In genomic region chr8:80948405-80949183, GRCm38 (mm10) we compare ENCODE assay signal across 10 mouse cellular contexts.
A peak's percentile ranks its signal among the peaks of the same experiment; 100 is the strongest.
DNase-seq lines count a peak whose midpoint lies in the region; ATAC-seq and TF ChIP-seq lines count a peak whose summit lies in the region.
"Had no signal": no experiment of that assay in that cellular context is flagged by ENCODE, and none has a peak within 500 bp of the region (broad histone marks: within the 10 kb centered on the region; RNA-seq: fewer than 3 reads in every experiment).

No protein-coding gene starts in this region.

- H3K27me3 ChIP-seq in thymus, adult 2 months (ENCODE audit: control insufficient read depth, insufficient read depth, low read length): no peaks in the 10 kb centered on the region
- H3K27me3 ChIP-seq in midbrain, embryonic 10.5 days (ENCODE audit: low read depth, poor library complexity, severe bottlenecking): no peaks in the 10 kb centered on the region
- H3K27me3 ChIP-seq: forebrain, embryonic 15.5 days; neural tube, embryonic 12.5 days had no signal

- peaks cover 2% of the 10 kb centered on the region; the same call in 1 of the 2 replicates for H3K4me1 ChIP-seq in thymus, adult 2 months (replicated peaks; ENCODE audit: control insufficient read depth, insufficient read depth, low read length)
- H3K4me1 ChIP-seq in midbrain, embryonic 10.5 days: peaks cover 11% of the 10 kb centered on the region; the same call in 1 of the 2 replicates

- H3K36me3 ChIP-seq in thymus, adult 2 months (ENCODE audit: control insufficient read depth, insufficient read depth, low read length): no peaks in the 10 kb centered on the region
- no peaks in the 10 kb centered on the region for H3K36me3 ChIP-seq in midbrain, embryonic 10.5 days
- H3K36me3 ChIP-seq: forebrain, embryonic 15.5 days; neural tube, embryonic 12.5 days had no signal

- TF ChIP-seq CTCF in thymus, adult 2 months (IDR thresholded peaks at IDR 0.05; ENCODE audit: borderline replicate concordance, control insufficient read depth, extremely low read depth, insufficient read depth, low read length, poor library complexity): no peak

- no peak overlapping the region for H3K4me3 ChIP-seq in thymus, adult 2 months (ENCODE audit: control insufficient read depth, insufficient read depth, low read length)
- H3K4me3 ChIP-seq in midbrain, embryonic 10.5 days: no peak overlapping the region
- H3K4me3 ChIP-seq: forebrain, embryonic 15.5 days; neural tube, embryonic 12.5 days had no signal

- peak; percentile 8 for DNase-seq in thymus, adult 2 months
- DNase-seq in thymus, postnatal 10 days (ENCODE audit: low spot score in 2 of 2): no peak
- peak; percentile 26 for DNase-seq in lung, postnatal 25 days (ENCODE audit: low spot score)
- peak; percentile 29 for DNase-seq in yolk sac, embryonic 10.5 days (ENCODE audit: low spot score)
- DNase-seq in right cerebral cortex, adult 18-20 months: no peak
- no peak for DNase-seq in midbrain, embryonic 10.5 days (ENCODE audit: low spot score)
- no peak for DNase-seq in left cerebral cortex, adult 11 months (ENCODE audit: low spot score)

- H3K9me3 ChIP-seq in midbrain, embryonic 10.5 days (replicated peaks): no peaks in the 10 kb centered on the region
- H3K9me3 ChIP-seq: forebrain, embryonic 15.5 days; neural tube, embryonic 12.5 days had no signal

- H3K27ac ChIP-seq in thymus, adult 2 months (ENCODE audit: control insufficient read depth, insufficient read depth, low read length): no peak overlapping the region
- H3K27ac ChIP-seq in midbrain, embryonic 10.5 days (replicated peaks): no peak overlapping the region
- H3K27ac ChIP-seq: forebrain, embryonic 15.5 days; neural tube, embryonic 12.5 days had no signal

- WGBS in thymus, adult 2 months: 15% methylated on average over 7 of the region's 7 CpGs
- WGBS in midbrain, embryonic 10.5 days: 79% methylated on average over 7 of the region's 7 CpGs

- no peak for TF ChIP-seq POLR2A in thymus, adult 2 months (IDR thresholded peaks at IDR 0.05; ENCODE audit: control insufficient read depth, extremely low read depth, insufficient read depth, low read length, poor library complexity)

- ATAC-seq in inflammation-experienced regulatory T-cells, adult 6 months: peak; percentile 67
- ATAC-seq: forebrain, embryonic 15.5 days had no signal

Comparison
In these comparisons a context has a peak if more than half of its experiments do, and no peak if none do; other contexts are left out.
1. DNase-seq: peak in thymus, adult 2 months (single experiment), lung, postnatal 25 days (single experiment) and yolk sac, embryonic 10.5 days (single experiment); none in thymus, postnatal 10 days (0 of 2), right cerebral cortex, adult 18-20 months (single experiment), midbrain, embryonic 10.5 days (single experiment) and left cerebral cortex, adult 11 months (single experiment).